Mouse (Mus musculus) layer of hippocampus, postnatal 14 days (tissue): ENCODE data around the gene Itih4. TPM values are rescaled to one million over a fixed set of nuclear protein-coding genes. Genes with fewer than 3 reads are reported as not detected.

Experiments
- DNase-seq, 2 experiments: peaks; one replicate each; pipeline ENCODE4 v3.0.0; 2021 to 2022; ENCODE audit warnings: low spot score in 2 of 2, mixed read lengths in 1 of 2
- total RNA-seq, 2 experiments: library from RNA; stranded (reverse); gene quantifications; 2 replicates each; pipeline ENCODE4 v1.2.3; 2021

The Itih4 gene
- total RNA-seq, 2 experiments from 2014 or later = not detected

DNA sequence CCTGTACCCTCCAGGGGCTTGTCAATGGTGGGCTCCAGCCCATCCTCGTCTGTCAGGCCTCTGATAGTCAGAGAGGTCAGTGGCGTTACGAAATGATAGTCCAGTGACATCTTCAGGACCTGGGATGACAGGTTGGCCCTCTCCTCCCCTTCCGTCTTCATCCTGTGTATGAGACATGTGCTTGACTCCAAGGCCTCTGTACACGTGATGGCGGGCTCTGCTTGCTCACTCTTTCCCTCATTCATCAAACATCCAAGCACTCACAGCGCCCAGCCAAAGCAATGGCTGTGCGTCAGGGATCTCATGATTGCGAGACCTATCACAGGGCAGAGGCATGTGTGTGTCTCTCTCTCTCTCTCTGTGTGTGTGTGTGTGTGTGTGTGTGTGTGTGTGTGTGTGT, 47.1 kb downstream of the Itih4 start:
- no peak for DNase-seq

DNA sequence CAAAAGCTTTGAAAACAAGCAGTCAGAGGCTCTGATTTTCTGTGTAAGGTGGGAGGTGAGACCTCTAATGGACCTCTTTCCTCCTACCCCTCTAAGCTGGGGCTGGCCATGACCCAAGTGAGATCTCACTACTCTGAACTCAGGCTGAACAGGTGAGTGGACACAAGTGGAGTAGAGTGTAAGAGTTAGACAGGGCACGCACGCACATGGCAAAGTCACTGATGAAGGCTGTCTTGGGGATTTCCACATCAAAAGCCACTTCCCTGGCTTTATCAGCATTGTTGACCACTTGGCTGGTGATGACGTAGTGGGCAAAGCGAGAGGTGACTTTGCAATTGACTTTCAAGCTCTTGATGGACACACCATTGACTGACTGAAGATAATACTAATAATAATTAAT, 56.0 kb downstream of the Itih4 start:
- DNase-seq = no peak

DNA sequence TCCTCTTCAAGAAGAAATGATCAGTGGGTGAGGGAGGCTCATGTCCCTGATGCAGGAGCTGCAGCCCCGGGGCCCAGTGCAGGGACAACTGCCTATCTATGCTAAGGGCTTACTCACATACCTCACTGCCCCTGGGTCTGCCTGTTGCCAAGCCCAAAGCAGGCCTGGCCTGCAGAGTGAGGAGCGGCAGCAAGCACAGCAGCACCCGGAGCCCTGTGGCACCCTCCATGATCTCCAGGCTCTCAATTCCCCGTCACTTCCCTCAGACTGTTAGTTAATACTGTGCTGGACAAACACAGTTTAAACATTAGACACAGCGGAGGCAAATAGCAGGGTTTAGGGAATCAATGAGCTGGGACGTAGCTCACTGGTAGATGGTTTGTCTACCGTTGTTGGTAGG, 56.8 kb downstream of the Itih4 start, which contains the start of gene Itih1:
TSS of gene Itih1 (minus strand) at position 252 of the 400 bp plus-strand sequence.
- no peak for DNase-seq

DNA sequence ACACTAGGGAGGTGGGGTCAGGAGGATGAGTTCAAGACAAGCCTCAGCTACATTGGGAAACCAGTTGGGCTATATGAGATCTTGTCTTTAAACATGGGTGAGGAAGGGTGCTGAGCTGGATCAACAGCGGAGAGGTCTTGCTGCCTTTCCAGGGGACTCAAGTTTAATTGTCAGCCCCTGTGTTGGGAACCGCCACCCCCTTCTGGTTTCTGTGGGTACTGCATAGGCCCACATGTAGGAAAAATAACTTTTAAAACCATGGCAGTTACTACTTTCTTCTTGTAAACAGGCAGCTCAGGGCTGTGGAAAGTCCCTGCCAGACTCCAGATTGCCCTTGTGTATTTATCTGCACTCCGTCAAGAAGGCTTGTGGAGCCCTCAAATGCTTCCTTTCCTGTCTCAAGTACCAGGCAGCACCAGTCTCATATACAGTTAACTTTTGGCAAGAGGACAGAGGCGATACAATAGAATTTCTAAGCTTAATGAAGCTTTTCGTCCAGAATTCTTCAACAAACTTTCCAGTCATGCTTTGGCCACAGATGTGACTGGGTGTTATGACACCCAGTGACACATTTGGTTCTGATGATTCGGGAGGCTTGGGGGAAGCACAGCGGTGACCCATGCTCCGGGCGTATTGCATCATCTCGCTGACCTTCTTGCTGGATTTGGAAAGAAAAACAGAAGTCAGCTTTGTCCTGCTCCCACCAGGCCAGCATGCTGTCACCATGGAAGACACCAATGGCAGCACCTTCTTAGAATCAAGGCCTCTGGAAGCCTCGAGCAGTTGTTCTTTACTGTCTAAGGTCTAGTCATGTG, 57.8 kb downstream of the Itih4 start:
- DNase-seq = peak; percentile 56 to 58

DNA sequence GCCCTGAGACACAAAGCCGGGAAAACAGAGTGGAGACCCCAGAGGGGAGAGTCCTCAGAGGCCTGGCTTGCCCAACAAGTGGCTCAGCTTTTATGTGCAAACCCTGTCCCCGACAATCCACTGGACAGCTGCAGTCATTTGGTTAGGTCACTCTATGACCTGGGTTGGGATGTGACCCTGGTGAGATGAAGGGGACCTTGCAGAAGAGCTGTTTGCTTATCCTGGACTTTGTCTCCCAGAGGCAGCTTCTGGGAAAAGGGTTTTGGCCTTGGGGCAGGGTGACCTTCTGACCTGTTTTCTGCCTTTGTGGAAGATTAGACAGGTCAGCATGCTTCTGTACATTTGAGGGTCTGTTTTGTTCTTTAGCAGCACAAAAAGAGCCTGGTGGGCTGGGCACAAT, 58.5 kb downstream of the Itih4 start:
- no peak for DNase-seq

DNA sequence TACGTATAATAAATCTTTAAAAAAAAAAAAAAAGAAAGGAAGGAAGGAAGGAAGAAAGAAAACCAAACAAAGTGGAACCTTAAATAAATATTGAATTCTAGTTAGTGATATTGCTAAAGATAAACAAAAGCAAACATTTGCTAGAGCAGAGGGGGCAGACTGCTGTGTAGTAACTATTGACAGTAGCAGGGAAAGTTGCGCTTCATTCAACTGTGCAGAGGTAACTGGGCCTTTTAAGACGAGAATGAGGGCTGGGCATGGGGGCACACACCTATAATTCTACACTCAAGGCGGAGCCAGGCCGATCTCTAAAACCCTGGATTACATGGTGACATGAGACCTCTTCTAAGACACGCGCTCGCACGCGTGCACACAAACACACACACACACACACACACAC, 63.7 kb downstream of the Itih4 start:
- no peak for DNase-seq

DNA sequence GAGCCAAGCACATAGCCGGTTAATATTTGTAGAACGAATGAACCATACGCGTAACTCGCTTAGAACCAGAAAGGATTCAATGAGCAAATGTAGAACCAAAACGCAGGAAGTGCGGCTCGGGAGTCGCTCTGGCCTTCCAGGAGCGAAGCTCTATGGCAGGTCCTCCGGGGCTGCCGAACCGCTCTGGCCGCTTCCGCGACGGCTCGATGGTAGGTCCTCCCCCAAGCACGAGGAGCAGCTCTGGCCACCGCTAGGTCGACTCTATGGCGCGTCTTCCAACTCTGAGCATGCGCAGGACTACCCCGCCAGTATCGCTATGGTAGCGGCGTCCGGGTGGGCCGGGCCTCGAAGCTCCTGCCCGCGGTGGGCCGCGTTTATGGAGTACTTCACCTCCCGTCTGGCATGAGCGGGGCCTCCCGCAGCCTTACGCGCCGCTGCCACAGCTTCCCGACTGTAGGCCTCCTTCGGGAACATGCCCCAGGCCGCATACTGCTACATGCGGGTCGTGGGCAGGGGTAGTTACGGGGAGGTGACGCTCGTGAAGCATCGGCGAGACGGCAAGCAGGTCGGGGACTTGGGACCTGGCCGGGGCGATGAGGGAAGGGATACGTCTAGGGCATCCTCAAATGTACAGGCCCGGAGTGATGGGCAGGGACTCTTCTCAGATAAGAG, 65.0 kb downstream of the Itih4 start, which contains the start of gene Nek4:
TSS of gene Nek4 (plus strand) at position 224 of the 672 bp plus-strand sequence.
- peak; percentile 96 to 98 for DNase-seq

Other genes with a start within 250 kb of the Itih4 start
- 10 to 100 TPM; 11.0 to 11.7 TPM for gene Rft1, start 232.1 kb upstream of the Itih4 start, total RNA-seq
- 10 to 100 TPM; 25.4 to 27.8 TPM for gene Sfmbt1, start 171.6 kb upstream of the Itih4 start, total RNA-seq
- gene Tmem110, start 60.9 kb upstream of the Itih4 start, total RNA-seq = 10 to 100 TPM; 18.2 to 20.3 TPM
- 1 to 10 TPM; 1.9 to 2.1 TPM for gene Mustn1, start 7.3 kb upstream of the Itih4 start, total RNA-seq
- 10 to 100 TPM; 18.2 to 19.0 TPM for gene Itih3, start 37.3 kb downstream of the Itih4 start, total RNA-seq
- not detected for gene Itih1, start 56.8 kb downstream of the Itih4 start, total RNA-seq
- gene Nek4, start 64.9 kb downstream of the Itih4 start, total RNA-seq = 10 to 100 TPM; 14.1 to 15.9 TPM
- gene Glt8d1, start 114.9 kb downstream of the Itih4 start, total RNA-seq = 10 to 100 TPM; 36.8 to 38.0 TPM
- 100 to 1,000 TPM; 173 to 181 TPM for gene Spcs1, start 115.2 kb downstream of the Itih4 start, total RNA-seq
- 10 to 100 TPM; 56.1 to 57.1 TPM for gene Pbrm1, start 132.7 kb downstream of the Itih4 start, total RNA-seq
- 10 to 100 TPM; 43.3 to 45.6 TPM for gene Gnl3, start 132.7 kb downstream of the Itih4 start, total RNA-seq
- 10 to 100 TPM; 35.5 to 36.2 TPM for gene Smim4, start 242.5 kb downstream of the Itih4 start, total RNA-seq
- 10 to 100 TPM; 15.2 to 18.8 TPM for gene Nt5dc2, start 244.6 kb downstream of the Itih4 start, total RNA-seq